Mouse (Mus musculus) fat pad, adult 2 months (tissue): ENCODE measurements around the gene Emx2.

ENCODE experiments used
- DNase-seq: peaks from one replicate; pipeline ENCODE4 v3.0.0-alpha.2; 2011; ENCODE audit warnings: low read depth, low spot score; ENCODE audit errors: extremely low read depth

Emx2 gene

GRCm38 (mm10) chr19:59461481-59462421, 3.6 kb downstream of the Emx2 start:
- DNase-seq, result no peak

DNA sequence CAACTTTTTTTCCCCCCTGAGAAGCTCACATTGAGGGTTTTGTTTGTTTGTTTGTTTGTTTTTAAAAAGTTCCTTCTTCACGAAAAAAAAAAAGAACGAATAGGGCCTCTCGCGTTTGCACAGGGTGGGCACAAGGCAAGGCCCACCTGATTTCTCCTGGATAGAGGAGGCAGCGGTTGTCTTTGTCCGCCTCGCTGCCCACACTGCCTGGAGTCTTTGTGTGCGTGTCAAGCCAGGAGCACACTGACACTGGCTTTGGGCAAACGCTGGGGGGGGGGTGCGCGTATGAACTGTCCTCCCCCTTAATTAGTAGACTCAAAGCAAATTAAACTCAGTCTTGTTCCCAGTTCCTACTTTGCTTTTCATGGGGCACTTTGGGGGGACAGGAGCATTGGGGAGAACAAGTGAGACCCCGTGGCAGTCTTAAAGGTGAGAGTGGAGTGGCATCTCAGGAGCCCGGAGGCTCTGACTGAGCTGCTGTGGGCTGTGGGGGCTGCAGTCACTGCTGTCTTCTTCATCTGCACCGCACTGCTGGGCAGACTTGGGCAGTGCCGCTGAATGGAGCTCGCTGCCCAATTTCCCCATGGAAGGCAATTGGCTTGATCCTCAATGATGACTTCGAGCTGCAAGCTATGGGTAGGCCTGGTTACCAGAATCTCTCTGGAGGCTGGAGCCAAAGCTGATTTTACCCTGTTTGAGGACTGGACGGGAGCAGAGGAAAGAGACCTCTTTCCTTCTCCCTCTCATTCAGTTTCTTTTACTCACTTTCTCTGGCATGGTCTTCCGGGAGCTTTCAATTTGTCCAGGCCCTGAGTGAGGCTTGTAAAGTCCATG, 4.5 kb downstream of the Emx2 start:
- DNase-seq, result no peak

- DNase-seq, result no peak
These were observed 5.8 kb downstream of the Emx2 start for GRCm38 (mm10) chr19:59463842-59464443.

- no peak for DNase-seq
These were observed 7.1 kb downstream of the Emx2 start for GRCm38 (mm10) chr19:59465281-59465680.

- no peak for DNase-seq
These were observed 7.7 kb downstream of the Emx2 start for GRCm38 (mm10) chr19:59465751-59466410.

DNA sequence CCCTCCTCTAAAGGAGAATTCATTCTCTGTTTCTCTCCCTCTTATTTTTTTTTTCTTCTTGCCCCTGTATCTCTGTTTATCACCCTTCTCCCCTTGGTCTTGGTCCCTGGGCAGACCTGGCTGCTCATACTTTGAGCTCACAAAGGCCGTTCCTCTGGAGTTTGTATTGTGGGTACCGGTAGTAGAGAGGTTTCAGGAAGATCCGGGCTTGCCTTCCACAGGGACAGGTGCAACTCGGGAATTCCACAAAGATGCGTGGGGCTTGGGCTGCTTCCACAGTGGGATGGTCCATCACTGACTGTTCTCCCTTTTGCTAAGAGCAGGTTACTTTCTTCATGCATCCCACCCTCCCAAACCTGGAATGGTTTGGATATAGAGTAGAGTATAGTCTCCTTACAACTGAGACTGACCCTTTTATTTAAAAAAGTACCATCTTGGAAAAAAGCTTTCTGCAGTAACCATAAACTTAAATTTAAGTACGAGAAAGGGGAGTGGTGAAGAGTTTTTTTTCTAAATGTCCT, 8.3 kb downstream of the Emx2 start:
- no peak for DNase-seq

- DNase-seq, result no peak
These were observed 8.8 kb downstream of the Emx2 start for GRCm38 (mm10) chr19:59467016-59467412.

GRCm38 (mm10) chr19:59467413-59468064, 9.4 kb downstream of the Emx2 start:
- DNase-seq, result no peak

GRCm38 (mm10) chr19:59468065-59468810, 10.1 kb downstream of the Emx2 start:
- DNase-seq, result no peak

- DNase-seq, result no peak
These were observed 11.1 kb downstream of the Emx2 start for GRCm38 (mm10) chr19:59469035-59469949.

- DNase-seq, result no peak
These were observed 12.0 kb downstream of the Emx2 start for GRCm38 (mm10) chr19:59470074-59470630.

GRCm38 (mm10) chr19:59470913-59471312, 12.7 kb downstream of the Emx2 start:
- DNase-seq, result no peak

- DNase-seq, result no peak
These were observed 14.7 kb downstream of the Emx2 start for GRCm38 (mm10) chr19:59472844-59473243.

- no peak for DNase-seq
These were observed 21.7 kb downstream of the Emx2 start for GRCm38 (mm10) chr19:59479912-59480311.

DNA sequence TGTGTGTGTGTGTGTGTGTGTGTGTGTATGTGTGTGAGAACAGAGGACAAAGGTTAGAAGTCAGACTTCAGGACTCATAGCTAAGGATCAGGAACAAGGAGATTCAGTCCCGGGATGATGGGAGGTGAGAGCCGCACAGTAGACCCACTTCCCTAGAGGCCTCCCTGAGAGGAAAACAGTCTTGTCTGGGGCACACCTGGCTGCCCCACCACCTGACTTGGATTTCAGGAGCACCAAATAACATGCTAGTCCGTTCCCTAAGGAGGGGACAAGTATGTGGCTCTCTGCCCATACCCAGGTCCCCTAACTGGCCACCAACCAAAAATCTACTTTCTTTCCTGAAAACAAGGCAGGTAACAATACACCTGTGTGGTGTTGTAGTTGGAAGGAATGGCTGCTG, 22.4 kb downstream of the Emx2 start:
- DNase-seq, result no peak

DNA sequence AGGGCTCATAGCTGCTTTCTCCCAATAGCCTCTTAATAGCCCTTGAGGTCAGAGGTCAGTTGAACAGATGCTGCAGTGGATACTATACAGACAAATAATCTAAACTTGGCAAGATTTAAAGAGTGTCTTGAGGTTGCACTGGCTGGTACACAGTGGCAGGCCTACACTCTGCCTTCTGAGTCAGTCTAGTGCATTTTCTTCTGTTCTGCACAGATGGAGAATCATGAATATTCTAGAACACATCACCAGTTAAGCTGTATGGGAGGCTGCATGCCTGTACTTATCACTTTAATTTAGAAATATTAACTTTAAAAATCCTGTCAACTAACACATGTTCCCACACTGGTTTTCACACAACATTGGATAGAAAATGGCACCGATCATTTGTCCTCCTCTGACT, 34.1 kb downstream of the Emx2 start:
- no peak for DNase-seq

DNA sequence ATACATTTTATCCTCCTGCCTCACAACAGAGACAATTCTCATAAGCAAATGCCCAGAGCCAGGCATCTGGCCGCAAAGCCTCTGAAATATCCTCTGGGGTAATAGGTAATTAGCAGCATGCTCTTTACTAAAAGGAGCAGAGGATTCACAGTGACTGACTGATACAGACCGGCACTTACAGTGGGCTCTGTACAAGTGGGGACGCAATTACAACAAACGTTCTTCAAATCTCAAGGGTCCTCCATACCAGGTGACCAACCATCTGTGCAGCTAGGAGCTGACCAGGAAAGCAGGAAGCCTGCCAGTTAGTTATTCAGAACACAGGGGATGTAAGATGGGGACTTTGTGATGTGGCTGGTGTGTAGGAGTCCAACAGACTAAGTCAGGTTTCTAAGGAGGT, 38.7 kb downstream of the Emx2 start:
- DNase-seq, result no peak

DNA sequence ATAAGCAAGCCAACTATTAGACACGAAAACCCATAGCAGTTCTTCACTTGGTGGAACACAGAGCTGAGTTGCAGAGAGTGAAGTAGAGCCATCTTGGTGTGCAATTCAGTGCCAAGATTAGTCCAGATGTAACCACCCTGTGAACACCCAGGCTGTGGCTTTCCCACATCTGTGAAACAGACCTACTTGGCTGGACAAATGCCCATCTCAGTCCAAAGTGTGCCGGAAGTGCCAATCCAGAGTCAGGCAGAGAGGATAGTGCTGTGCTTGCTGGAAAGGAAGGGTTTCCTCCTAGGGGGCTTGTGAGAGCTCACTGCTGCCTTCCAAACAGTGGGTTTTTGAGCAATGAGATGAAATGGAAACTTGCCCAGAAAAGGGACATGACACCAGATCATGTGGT, 50.7 kb downstream of the Emx2 start:
- DNase-seq, result no peak
